Mouse (Mus musculus) thymus, adult 2 months (tissue): ENCODE results near the gene Cenps.

Experiments
- CTCF ChIP-seq: fragments of 200-500 bp; IDR thresholded peaks from 2 replicates; pipeline ENCODE4 v1.5.1; 2012; ENCODE audit warnings: mild to moderate bottlenecking, control low read depth, low read length, moderate library complexity, borderline replicate concordance; ENCODE audit not compliant: control insufficient read depth, poor library complexity, insufficient read depth; ENCODE audit errors: extremely low read depth
- POLR2A ChIP-seq: fragments of 200-500 bp; IDR thresholded peaks from 2 replicates; pipeline ENCODE4 v1.6.1; 2012; ENCODE audit warnings: mild to moderate bottlenecking, low read length, control low read depth, moderate library complexity; ENCODE audit not compliant: control insufficient read depth, poor library complexity, insufficient read depth; ENCODE audit errors: extremely low read depth

GRCm38 (mm10) chr4:149097956-149098355, 39.5 kb downstream of the Cenps start:
- TF ChIP-seq CTCF (no peak), POLR2A (no peak)
